Mouse (Mus musculus): ENCODE results near the gene Rabac1. TPM values are rescaled to one million over a fixed set of nuclear protein-coding genes. Genes with fewer than 3 reads are reported as not detected.

The Rabac1 gene
- polyA plus RNA-seq, 1 experiment from 2014 or later = 263 TPM

GRCm38 (mm10) chr7:25006586-25007364 is 34.2 kb upstream of the Rabac1 start:
- Histone ChIP-seq H3K27me3 (ENCODE audit: control insufficient read depth, insufficient read depth, low read length) (peaks cover 86% of the 10 kb centered on the region), H3K4me2 (ENCODE audit: low read length) (no peak overlapping the region), H3K27ac (replicated peaks in 1 of 2; ENCODE audit: control insufficient read depth in 1 of 2, insufficient read depth in 1 of 2, low read depth in 2 of 2, low read length in 2 of 2) (no peak overlapping the region), H3K9ac (ENCODE audit: low read length) (no peak overlapping the region), H3K36me3 (ENCODE audit: control insufficient read depth, insufficient read depth, low read length) (no peaks in the 10 kb centered on the region), H3K9me3 (ENCODE audit: control insufficient read depth, low read length) (no peaks in the 10 kb centered on the region), H3K4me1 (ENCODE audit: control insufficient read depth in 2 of 2, insufficient read depth in 2 of 2, low read length in 2 of 2) (peaks cover 15 to 28% of the 10 kb centered on the region in 2 experiments; a peak in 3 of 4 replicates), H3K4me3 (ENCODE audit: control insufficient read depth in 1 of 2, insufficient read depth in 1 of 2, low read depth in 1 of 2, low read length in 2 of 2) (no peak overlapping the region)
- no peak for ATAC-seq (ENCODE audit: insufficient number of reproducible peaks, insufficient read depth, low FRiP score, low read depth)
- 70% methylated on average over 12 of the region's 12 CpGs for WGBS

GRCm38 (mm10) chr7:25006171-25006570 is 33.6 kb upstream of the Rabac1 start:
- Histone ChIP-seq H3K9me3 (ENCODE audit: control insufficient read depth, low read length) (no peaks in the 10 kb centered on the region), H3K27ac (replicated peaks in 1 of 2; ENCODE audit: control insufficient read depth in 1 of 2, insufficient read depth in 1 of 2, low read depth in 2 of 2, low read length in 2 of 2) (no peak overlapping the region), H3K4me2 (ENCODE audit: low read length) (no peak overlapping the region), H3K4me3 (ENCODE audit: control insufficient read depth in 1 of 2, insufficient read depth in 1 of 2, low read depth in 1 of 2, low read length in 2 of 2) (no peak overlapping the region; a peak in 1 of 4 replicates), H3K36me3 (ENCODE audit: control insufficient read depth, insufficient read depth, low read length) (no peaks in the 10 kb centered on the region), H3K27me3 (ENCODE audit: control insufficient read depth, insufficient read depth, low read length) (peaks cover 80% of the 10 kb centered on the region), H3K9ac (ENCODE audit: low read length) (no peak overlapping the region), H3K4me1 (ENCODE audit: control insufficient read depth in 2 of 2, insufficient read depth in 2 of 2, low read length in 2 of 2) (peaks cover 15 to 28% of the 10 kb centered on the region in 2 experiments; a peak in 3 of 4 replicates)
- WGBS = 77% methylated on average over 3 of the region's 3 CpGs
- ATAC-seq (ENCODE audit: insufficient number of reproducible peaks, insufficient read depth, low FRiP score, low read depth) = no peak

GRCm38 (mm10) chr7:25005421-25006065 is 33.0 kb upstream of the Rabac1 start, which contains the start of gene Atp1a3:
Atp1a3 (minus strand) TSS chr7:25005958.
- no peaks in the 10 kb centered on the region for H3K36me3 ChIP-seq (ENCODE audit: control insufficient read depth, insufficient read depth, low read length)
- 2% methylated on average over 46 of the region's 54 CpGs for WGBS
- no peak for ATAC-seq (ENCODE audit: insufficient number of reproducible peaks, insufficient read depth, low FRiP score, low read depth)
- H3K4me3 ChIP-seq (ENCODE audit: control insufficient read depth in 1 of 2, insufficient read depth in 1 of 2, low read depth in 1 of 2, low read length in 2 of 2) = peak within 1 kb of the TSS; percentile 36 to 38
- H3K4me1 ChIP-seq (ENCODE audit: control insufficient read depth in 2 of 2, insufficient read depth in 2 of 2, low read length in 2 of 2) = peaks cover 12 to 25% of the 10 kb centered on the region in 2 experiments; a peak in 3 of 4 replicates
- H3K9me3 ChIP-seq (ENCODE audit: control insufficient read depth, low read length) = no peaks in the 10 kb centered on the region
- peak within 1 kb of the TSS; percentile 62 for H3K4me2 ChIP-seq (ENCODE audit: low read length)
- no peak within 1 kb of the TSS for H3K9ac ChIP-seq (ENCODE audit: low read length)
- no peak within 1 kb of the TSS for H3K27ac ChIP-seq (replicated peaks in 1 of 2; ENCODE audit: control insufficient read depth in 1 of 2, insufficient read depth in 1 of 2, low read depth in 2 of 2, low read length in 2 of 2)
- H3K27me3 ChIP-seq (ENCODE audit: control insufficient read depth, insufficient read depth, low read length) = peaks cover 74% of the 10 kb centered on the region

- Histone ChIP-seq H3K27me3 (ENCODE audit: control insufficient read depth, insufficient read depth, low read length) (peaks cover 67% of the 10 kb centered on the region), H3K27ac (replicated peaks in 1 of 2; ENCODE audit: control insufficient read depth in 1 of 2, insufficient read depth in 1 of 2, low read depth in 2 of 2, low read length in 2 of 2) (no peak overlapping the region), H3K4me2 (ENCODE audit: low read length) (peak overlapping the region; percentile 62), H3K36me3 (ENCODE audit: control insufficient read depth, insufficient read depth, low read length) (no peaks in the 10 kb centered on the region), H3K4me3 (ENCODE audit: control insufficient read depth in 1 of 2, insufficient read depth in 1 of 2, low read depth in 1 of 2, low read length in 2 of 2) (no peak overlapping the region), H3K9ac (ENCODE audit: low read length) (no peak overlapping the region), H3K4me1 (ENCODE audit: control insufficient read depth in 2 of 2, insufficient read depth in 2 of 2, low read length in 2 of 2) (peaks cover 11 to 17% of the 10 kb centered on the region in 2 experiments; a peak in 3 of 4 replicates), H3K9me3 (ENCODE audit: control insufficient read depth, low read length) (no peaks in the 10 kb centered on the region)
- ATAC-seq (ENCODE audit: insufficient number of reproducible peaks, insufficient read depth, low FRiP score, low read depth) = no peak
- WGBS = 36% methylated on average over 6 of the region's 9 CpGs
Measured at GRCm38 (mm10) chr7:25004806-25005205, 32.3 kb upstream of the Rabac1 start.

GRCm38 (mm10) chr7:25003820-25004388 is 31.4 kb upstream of the Rabac1 start:
- Histone ChIP-seq H3K4me3 (ENCODE audit: control insufficient read depth in 1 of 2, insufficient read depth in 1 of 2, low read depth in 1 of 2, low read length in 2 of 2) (no peak overlapping the region), H3K9ac (ENCODE audit: low read length) (no peak overlapping the region), H3K27ac (replicated peaks in 1 of 2; ENCODE audit: control insufficient read depth in 1 of 2, insufficient read depth in 1 of 2, low read depth in 2 of 2, low read length in 2 of 2) (no peak overlapping the region), H3K4me2 (ENCODE audit: low read length) (no peak overlapping the region), H3K27me3 (ENCODE audit: control insufficient read depth, insufficient read depth, low read length) (peaks cover 58% of the 10 kb centered on the region), H3K4me1 (ENCODE audit: control insufficient read depth in 2 of 2, insufficient read depth in 2 of 2, low read length in 2 of 2) (peaks cover 5 to 9% of the 10 kb centered on the region in 2 experiments; a peak in 3 of 4 replicates), H3K36me3 (ENCODE audit: control insufficient read depth, insufficient read depth, low read length) (no peaks in the 10 kb centered on the region), H3K9me3 (ENCODE audit: control insufficient read depth, low read length) (no peaks in the 10 kb centered on the region)
- WGBS = 87% methylated on average over 8 of the region's 8 CpGs
- ATAC-seq (ENCODE audit: insufficient number of reproducible peaks, insufficient read depth, low FRiP score, low read depth) = no peak

GRCm38 (mm10) chr7:25003291-25003690 is 30.7 kb upstream of the Rabac1 start:
- Histone ChIP-seq H3K27ac (replicated peaks in 1 of 2; ENCODE audit: control insufficient read depth in 1 of 2, insufficient read depth in 1 of 2, low read depth in 2 of 2, low read length in 2 of 2) (no peak overlapping the region), H3K27me3 (ENCODE audit: control insufficient read depth, insufficient read depth, low read length) (peaks cover 52% of the 10 kb centered on the region), H3K4me1 (ENCODE audit: control insufficient read depth in 2 of 2, insufficient read depth in 2 of 2, low read length in 2 of 2) (peaks cover 4 to 8% of the 10 kb centered on the region in 2 experiments; a peak in 3 of 4 replicates), H3K4me2 (ENCODE audit: low read length) (no peak overlapping the region), H3K9ac (ENCODE audit: low read length) (no peak overlapping the region), H3K36me3 (ENCODE audit: control insufficient read depth, insufficient read depth, low read length) (no peaks in the 10 kb centered on the region), H3K9me3 (ENCODE audit: control insufficient read depth, low read length) (no peaks in the 10 kb centered on the region), H3K4me3 (ENCODE audit: control insufficient read depth in 1 of 2, insufficient read depth in 1 of 2, low read depth in 1 of 2, low read length in 2 of 2) (no peak overlapping the region)
- no peak for ATAC-seq (ENCODE audit: insufficient number of reproducible peaks, insufficient read depth, low FRiP score, low read depth)
- WGBS = 27% methylated on average over 11 of the region's 11 CpGs

GRCm38 (mm10) chr7:25000711-25001110 is 28.2 kb upstream of the Rabac1 start:
- no peak overlapping the region for H3K4me3 ChIP-seq (ENCODE audit: control insufficient read depth in 1 of 2, insufficient read depth in 1 of 2, low read depth in 1 of 2, low read length in 2 of 2)
- H3K4me1 ChIP-seq (ENCODE audit: control insufficient read depth in 2 of 2, insufficient read depth in 2 of 2, low read length in 2 of 2) = peaks cover 4 to 8% of the 10 kb centered on the region in 2 experiments; a peak in 3 of 4 replicates
- peaks cover 26% of the 10 kb centered on the region for H3K27me3 ChIP-seq (ENCODE audit: control insufficient read depth, insufficient read depth, low read length)
- no peak overlapping the region for H3K9ac ChIP-seq (ENCODE audit: low read length)
- H3K9me3 ChIP-seq (ENCODE audit: control insufficient read depth, low read length) = no peaks in the 10 kb centered on the region
- 62% methylated on average over 12 of the region's 12 CpGs for WGBS
- H3K4me2 ChIP-seq (ENCODE audit: low read length) = no peak overlapping the region
- no peak overlapping the region for H3K27ac ChIP-seq (replicated peaks in 1 of 2; ENCODE audit: control insufficient read depth in 1 of 2, insufficient read depth in 1 of 2, low read depth in 2 of 2, low read length in 2 of 2)
- no peaks in the 10 kb centered on the region for H3K36me3 ChIP-seq (ENCODE audit: control insufficient read depth, insufficient read depth, low read length)
- no peak for ATAC-seq (ENCODE audit: insufficient number of reproducible peaks, insufficient read depth, low FRiP score, low read depth)
